In genomic region chr2:93187323-93187996, GRCm38 (mm10) we compare ENCODE assay signal across 8 mouse cellular contexts. TPM values are rescaled to one million over a fixed set of nuclear protein-coding genes. Genes with fewer than 3 reads are reported as not detected.
A peak's percentile ranks its signal among the peaks of the same experiment; 100 is the strongest.
DNase-seq lines count a peak whose midpoint lies in the region; ATAC-seq and TF ChIP-seq lines count a peak whose summit lies in the region.

TSS of gene Trp53i11 (plus strand) at chr2:93187548.

- no peaks in the 10 kb centered on the region for H3K36me3 ChIP-seq in hindbrain, embryonic 15.5 days

- TF ChIP-seq CTCF in left cerebral cortex, adult 2 months (IDR thresholded peaks at IDR 0.05), result peak; percentile 66

- intact Hi-C loops in left cerebral cortex, adult 2 months (cut with DNase I), result no loop called here

- ATAC-seq in hindbrain, embryonic 15.5 days (ENCODE audit: low FRiP score, low read depth), result peak; percentile 83

- no peaks in the 10 kb centered on the region for H3K9me3 ChIP-seq in hindbrain, embryonic 15.5 days

- peak within 1 kb of the TSS; percentile 53 for H3K4me3 ChIP-seq in hindbrain, embryonic 15.5 days
- peak within 1 kb of the TSS; percentile 84 for H3K4me3 ChIP-seq in left cerebral cortex, adult 2 months

- H3K27ac ChIP-seq in hindbrain, embryonic 15.5 days (replicated peaks), result peak within 1 kb of the TSS; percentile 87
- peak within 1 kb of the TSS; percentile 81 for H3K27ac ChIP-seq in left cerebral cortex, adult 2 months

- no peaks in the 10 kb centered on the region for H3K27me3 ChIP-seq in hindbrain, embryonic 15.5 days

- WGBS in hindbrain, embryonic 15.5 days, result under 1% methylated on average over 57 of the region's 69 CpGs

- H3K4me2 ChIP-seq in hindbrain, embryonic 15.5 days, result peak within 1 kb of the TSS; percentile 75

- peak; percentile 85 for DNase-seq in ZHBTc4 (ENCODE audit: low read depth, low spot score)
- DNase-seq in cerebellum, postnatal 4 days (ENCODE audit: low spot score in 2 of 2), result peak; percentile 73 to 89
- DNase-seq in gastrocnemius, adult 8-10 months (ENCODE audit: low spot score in 2 of 2), result peak; percentile 48 to 71
- DNase-seq in left cerebral cortex, adult 2 months (ENCODE audit: extremely low spot score in 1 of 2, low spot score in 2 of 2), result peak; percentile 76 to 77
- peak; percentile 93 to 96 for DNase-seq in lung, postnatal 4 days
- peak; percentile 95 for DNase-seq in retina, postnatal 1 day
- peak; percentile 98 for DNase-seq in thymus, postnatal 4 days

- H3K4me1 ChIP-seq in hindbrain, embryonic 15.5 days (replicated peaks), result peaks cover 51% of the 10 kb centered on the region

- H3K9ac ChIP-seq in hindbrain, embryonic 15.5 days, result peak within 1 kb of the TSS; percentile 72

RNA-seq across cellular contexts. Expression of gene Trp53i11, which starts in this region (rescaled TPM):
- 1 to 10 TPM; 1.8 to 5.2 (median 3.3) TPM for total RNA-seq in gastrocnemius, adult 8-10 months (2022)
- 86.6 and 123 TPM in 2 replicates for polyA plus RNA-seq in hindbrain, embryonic 15.5 days (2015; fragmentation: Nextera tagmentation; extraction: Ambion mirVana)
- total RNA-seq in left cerebral cortex, adult 2 months (2021), result 100 to 1,000 TPM; 111 to 112 TPM

Comparison
In these comparisons a context has a peak if more than half of its experiments do, and no peak if none do; other contexts are left out.
1. Peak in every context shown above with its lines: DNase-seq, ATAC-seq, H3K4me3 ChIP-seq and H3K27ac ChIP-seq.
2. RNA of gene Trp53i11 (total RNA-seq): 111 to 112 TPM in left cerebral cortex, adult 2 months; 1.8 to 5.2 TPM in gastrocnemius, adult 8-10 months; every median in the first group is over 10 times any median in the second.